Mouse (Mus musculus) hematopoietic stem cell, adult 5-6 weeks (primary cell): Measurements from ENCODE around the gene Dab1. TPM values are rescaled to one million over a fixed set of nuclear protein-coding genes. Genes with fewer than 3 reads are reported as not detected.
A peak's percentile ranks its signal among the peaks of the same experiment; 100 is the strongest.

Experiments
- ATAC-seq, 2 experiments: fragments of 125-278 bp in 1 of 2; replicated peaks in 1 of 2; 2 replicates each; pipeline ENCODE4 v1.8.0; 2016 to 2017; ENCODE audit warnings: inconsistent platforms in 2 of 2, mild to moderate bottlenecking in 2 of 2, moderate number of reproducible peaks in 2 of 2, low read depth in 1 of 2, moderate TSS enrichment in 1 of 2; ENCODE audit not compliant: low FRiP score in 2 of 2, poor library complexity in 2 of 2, severe bottlenecking in 2 of 2, insufficient read depth in 1 of 2, low TSS enrichment in 1 of 2
- total RNA-seq: library from RNA; stranded (forward); fragments of 172-1452, 232-1000 nt; gene quantifications from 2 replicates; pipeline ENCODE4 v1.2.3, GENCODE M21; 2017

Dab1 gene
- total RNA-seq, 1 experiment from 2014 or later, result not detected

DNA sequence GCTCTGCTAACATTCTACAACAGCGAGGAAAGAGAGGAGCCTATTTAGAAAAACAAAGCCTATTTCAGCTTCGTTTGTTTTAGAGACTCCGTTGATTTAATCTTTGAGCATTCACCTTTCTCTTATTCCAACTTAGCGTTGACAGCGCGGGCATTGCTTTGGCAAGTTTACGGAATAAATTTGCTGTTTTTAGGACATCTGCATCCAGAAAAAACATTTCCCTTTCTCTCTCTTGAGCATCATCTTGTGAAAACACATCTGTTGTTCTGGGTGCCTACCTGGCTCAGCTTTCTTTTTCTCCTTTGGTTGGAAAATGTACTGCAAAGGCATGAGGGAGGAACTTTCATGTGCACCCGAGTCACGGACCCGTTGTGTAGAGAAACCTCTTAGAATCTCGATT is 143.3 kb downstream of the Dab1 start:
- no peak for ATAC-seq

DNA sequence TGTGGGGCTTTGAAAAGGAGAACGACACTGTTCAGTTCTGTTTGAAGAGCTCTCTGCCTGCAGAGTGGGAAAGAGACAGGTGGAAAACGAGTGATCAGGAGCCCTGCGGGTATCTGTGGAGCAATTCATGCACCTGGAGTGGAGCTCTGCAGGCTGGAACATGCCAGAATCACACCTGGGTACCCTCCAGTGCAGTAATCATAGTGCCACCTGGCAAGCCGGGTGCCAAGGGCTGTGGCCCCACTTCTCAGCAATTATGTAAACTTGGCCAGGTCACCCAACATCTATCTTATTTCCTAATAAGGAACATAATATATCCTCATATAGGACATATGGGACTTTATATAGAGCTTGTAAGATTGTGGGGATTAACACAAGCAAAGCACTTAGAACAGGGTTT is 156.6 kb downstream of the Dab1 start:
- ATAC-seq, result no peak

DNA sequence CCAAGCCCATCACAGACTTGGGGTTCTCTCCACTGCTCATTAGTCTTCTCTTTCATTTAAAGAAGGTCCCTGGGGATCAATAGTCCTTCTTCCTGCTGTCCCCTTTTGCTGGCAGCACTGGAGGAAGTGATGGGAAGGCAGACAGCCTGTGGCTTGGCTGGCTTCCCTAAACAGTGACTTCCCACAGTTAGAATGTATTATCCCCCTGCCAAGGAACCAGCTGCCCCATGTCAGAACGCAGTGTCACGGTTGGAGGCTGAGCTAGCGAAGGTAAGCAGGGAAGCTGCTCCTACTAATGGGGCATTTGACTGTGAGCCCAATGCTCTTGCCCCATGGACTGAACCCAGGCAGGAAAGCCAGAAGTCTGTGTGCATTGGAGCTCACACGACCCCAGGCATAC is 162.2 kb downstream of the Dab1 start:
- ATAC-seq, result no peak

DNA sequence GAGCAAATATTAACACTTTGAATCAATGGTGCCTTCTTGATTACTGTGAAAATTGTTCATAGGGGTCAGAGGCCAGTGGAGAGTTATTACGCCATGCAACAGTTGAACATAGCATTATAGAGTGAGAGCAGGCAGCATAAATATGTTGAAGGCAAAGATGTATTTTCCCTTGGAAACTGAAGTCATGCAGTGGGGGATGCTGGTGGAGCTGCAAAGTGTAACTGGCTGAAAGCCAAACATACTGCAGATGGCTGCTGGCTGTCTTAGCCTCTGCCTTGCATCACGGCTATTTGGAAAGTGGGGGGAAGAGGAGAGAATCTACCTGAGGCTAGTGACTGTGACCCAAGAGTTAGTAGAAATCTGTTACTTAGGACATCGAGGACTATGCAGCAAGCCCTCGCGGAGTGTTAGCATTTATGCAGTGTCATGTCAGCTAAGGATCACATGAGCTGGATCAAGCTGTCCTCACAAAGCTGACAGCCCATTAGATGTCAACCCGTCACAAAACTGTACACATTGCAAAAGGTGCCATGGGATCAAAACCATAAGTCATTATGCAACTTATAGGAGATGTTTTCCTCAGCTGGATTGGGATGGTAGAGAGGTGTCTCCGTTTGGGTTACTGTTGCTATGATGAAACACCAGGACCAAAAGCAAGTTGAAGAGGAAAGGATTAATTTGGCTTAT is 164.5 kb downstream of the Dab1 start:
- no peak for ATAC-seq

DNA sequence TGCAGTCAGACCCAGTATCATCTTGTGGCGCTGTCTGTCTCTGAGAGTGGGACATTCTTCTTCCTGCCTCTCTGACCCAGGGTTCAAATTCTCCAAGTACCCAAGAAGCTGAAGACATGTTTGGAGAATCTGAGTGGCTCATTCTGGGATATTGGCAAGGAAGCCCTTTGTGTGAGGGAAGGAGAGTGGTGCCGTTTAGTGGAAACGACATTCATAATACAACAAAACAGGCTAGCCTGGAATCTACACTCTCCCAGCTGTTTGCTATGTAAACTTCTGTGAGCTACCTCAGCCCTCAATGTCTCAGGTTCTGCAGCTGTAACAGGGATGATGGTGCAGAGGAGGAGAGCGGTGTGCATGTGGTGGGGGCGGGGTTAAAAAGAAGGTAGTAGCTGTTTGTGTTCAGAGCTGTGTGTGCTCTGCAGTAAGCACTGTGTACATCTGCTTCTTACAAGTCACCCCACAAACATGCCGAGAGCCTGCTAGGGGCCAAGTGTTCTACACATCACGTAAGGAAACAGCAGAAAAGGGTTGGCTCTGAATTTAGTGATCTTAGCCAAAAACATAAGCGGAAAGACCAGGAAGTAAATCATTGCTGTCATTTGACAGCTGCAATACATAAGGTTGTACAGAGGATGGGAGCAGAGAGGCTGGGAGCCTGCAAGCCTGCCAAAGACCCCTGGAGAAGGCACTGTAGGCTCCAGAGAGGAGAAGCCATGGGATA is 174.6 kb downstream of the Dab1 start:
- ATAC-seq, result peak; percentile 39 to 62; a peak in 3 of 4 replicates

DNA sequence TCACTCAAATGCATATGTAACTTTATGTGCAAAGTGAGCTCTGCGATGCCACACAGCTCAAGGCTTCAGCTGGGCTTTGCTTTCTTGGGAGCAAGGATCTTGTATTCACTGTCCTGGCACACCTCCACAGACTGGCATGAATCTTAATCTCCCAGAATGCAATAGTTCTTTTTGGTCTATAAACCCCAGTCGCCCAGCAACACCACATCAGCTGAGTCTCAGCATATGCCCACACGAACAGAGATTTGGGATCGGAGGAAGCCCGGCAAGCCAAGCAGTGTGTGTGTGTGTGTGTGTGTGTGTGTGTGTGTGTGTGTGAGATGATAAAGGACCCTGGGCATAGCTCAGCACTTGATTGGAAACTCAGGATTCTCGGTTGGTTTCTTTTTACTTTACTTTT is 177.3 kb downstream of the Dab1 start:
- ATAC-seq, result no peak

DNA sequence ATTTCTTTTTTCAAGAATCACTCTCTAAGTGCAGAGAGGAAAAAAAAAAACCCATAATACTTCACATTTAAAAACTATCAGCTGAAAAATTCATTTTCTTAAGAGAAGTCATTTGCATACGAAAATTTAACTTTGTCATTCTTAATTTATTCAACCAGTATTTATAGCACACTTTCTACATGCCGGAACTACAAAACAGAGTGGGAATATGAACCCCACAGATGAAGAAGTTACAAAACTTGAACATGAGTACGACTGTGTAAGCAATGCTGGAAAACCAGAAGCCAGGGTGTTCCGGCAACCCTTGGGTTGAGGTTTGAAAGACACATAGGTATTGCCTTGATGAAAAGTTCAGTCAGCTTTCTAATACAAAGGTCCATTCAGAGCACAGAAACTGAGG is 183.3 kb downstream of the Dab1 start:
- no peak for ATAC-seq

DNA sequence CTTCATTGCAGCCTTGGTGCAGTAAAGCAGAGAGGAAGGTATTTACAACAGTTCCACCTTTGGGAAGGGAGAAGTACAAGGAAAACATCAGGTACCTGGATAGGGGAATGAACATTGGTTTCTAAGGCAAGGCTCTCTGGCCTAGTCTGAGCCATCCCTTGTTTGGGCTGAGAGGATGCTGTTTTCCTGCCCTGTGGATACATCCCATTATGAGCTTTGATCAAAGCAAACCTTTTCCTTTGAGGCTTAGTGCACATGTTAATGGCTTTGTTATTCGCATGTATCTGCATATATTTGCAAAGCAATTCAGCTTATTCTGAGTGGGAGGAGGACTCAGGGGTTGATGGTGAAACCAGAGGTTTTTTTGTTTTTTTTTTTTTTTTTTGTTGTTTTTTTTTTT is 185.3 kb downstream of the Dab1 start:
- ATAC-seq, result no peak

DNA sequence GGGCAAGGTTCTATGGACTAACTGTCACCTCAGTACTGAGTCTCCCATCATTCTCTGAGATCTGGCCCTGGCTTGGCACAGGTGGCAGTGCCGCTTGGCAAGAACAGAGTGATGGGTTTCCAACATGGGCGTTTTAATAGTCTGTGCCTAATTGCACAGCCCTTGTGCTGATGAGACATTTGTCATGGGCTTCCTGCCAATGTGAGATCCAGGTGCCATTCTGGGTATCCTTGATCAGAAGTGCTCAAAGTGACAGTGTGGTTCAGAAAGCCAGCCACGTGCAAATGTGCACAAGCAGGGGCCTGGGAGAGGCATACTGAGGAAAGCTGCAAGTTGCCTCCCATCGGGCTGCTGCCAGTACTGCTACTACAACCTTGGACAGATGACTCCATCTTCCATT is 203.5 kb downstream of the Dab1 start:
- ATAC-seq, result no peak

DNA sequence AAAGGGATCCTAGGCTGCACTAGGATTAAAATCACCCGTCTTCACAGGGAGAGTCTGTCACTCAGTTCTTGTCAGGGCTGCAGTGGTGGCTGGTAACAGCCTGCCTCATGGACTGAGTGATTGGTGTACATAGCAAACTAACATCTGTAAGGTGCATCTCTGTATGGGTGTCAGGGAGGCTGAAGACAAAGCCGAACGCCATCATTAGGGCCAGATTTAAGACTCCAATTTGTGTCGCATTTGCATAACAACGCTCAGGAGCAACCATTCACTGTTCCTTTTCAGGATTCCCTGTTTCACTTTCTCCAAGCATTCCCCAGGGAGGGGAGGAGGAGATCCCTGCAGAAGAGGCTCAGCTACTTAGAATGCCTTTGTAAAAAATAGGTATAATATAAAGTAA is 219.2 kb downstream of the Dab1 start:
- ATAC-seq, result no peak

DNA sequence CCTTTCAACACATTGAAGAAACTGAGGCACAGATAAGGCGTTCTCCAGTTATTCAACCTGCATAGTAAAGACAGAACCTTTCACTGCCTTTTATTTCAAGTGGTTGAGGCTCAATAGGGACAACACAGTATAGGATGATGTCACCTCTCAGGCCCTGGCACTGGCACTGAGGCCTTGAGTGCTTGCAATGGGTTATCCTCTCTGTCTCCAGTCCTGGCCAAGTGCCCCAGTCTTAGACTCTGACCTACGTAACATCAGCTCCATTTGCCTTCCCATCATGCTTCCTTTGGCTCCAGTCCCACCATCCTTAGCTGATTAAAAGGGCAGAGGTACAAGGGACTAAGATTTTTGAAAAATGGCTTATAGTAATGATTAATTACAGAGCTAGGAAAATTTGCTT is 220.4 kb downstream of the Dab1 start:
- no peak for ATAC-seq

DNA sequence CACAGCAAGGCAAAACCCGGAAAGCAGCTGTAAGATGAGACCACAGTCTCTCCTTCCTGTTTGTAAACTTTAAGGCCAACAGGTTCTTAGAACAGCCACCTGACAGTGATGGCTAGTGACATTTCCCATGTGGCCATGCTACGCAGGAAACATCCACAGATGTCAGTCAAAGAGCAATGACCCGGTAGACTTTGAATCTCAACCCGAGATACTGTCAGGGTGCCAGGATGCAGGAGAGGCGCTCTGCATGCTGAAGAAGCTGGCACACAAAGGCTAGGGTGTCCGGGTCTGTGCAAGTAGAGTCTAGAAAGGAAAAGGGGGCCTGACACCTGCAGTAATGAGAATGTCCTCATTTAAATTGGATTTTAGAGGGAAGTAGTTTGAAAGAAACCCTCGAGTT is 222.0 kb downstream of the Dab1 start:
- no peak for ATAC-seq

DNA sequence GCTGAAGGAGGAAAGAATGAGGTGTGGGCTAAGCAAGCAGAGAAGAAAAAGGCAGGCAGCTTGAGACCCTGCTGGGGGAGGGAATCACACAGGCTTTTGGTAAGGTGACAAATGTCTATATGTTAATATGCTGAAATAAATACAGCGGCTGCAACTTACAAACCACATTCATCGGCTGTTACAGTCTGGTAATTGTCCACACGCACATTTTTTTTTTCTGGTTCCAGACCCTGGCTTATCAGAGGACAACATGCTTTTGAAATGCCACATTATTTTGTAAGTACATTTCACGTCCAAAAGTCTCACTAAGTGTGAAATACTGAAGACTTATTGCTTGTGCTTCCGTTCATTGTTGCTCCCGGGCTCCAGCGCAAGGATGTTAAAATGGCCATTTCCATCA is 225.5 kb downstream of the Dab1 start:
- ATAC-seq, result no peak

DNA sequence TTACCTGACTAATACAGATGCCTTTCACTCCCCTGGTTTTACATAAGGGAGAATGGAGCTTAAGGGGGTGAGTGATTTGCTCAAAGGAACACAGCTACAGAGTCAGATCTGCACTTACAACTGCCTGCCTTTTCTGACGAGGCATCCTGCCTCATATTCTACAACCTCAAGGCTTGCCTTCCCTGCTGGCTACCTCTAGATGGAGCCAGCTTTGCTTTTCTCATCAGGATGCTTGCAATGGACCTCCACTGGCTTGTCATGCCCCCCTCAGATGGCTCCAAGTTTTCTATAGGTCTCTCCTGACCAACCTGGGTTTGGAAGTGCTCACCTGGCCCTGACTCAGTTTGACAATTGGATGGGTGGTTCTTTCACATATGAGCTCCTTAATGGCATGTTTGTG is 238.0 kb downstream of the Dab1 start:
- ATAC-seq, result no peak

DNA sequence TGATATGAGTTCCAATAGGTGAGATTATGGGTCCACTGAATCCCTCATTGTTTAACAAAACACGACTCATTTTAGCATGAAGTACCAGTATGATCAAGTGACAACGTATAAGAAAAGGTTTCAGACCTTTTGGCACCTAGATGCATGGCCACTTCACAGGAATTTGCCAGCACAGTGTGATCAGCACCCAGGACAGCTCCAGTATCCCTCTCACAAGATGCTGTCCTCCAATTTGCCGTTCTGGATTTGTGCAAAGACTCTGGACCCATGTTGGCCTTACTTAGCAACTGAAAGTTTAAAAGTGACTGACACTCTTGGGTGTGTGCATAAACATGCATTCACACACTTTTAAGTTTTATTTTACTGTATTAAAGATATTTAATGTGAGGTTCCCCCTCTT is 256.4 kb downstream of the Dab1 start:
- no peak for ATAC-seq

DNA sequence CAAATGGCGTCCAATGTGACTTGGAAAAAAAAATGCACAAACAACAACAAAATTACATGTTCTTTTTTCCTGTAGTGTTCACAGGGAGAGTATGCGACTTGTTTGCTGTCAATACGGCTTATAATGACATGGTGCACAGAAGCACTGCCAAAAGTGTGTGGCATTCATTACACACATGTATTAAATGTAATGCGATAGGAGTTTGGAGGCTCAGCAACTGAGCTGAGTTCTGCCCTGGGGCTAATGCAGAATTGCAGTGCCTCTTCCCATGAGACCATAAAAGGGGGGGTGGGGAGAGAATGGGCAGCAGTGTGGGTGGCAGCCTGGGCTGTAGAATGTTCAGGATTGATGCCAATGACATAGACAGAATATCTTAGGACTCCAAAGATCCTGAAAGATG is 259.7 kb downstream of the Dab1 start:
- ATAC-seq, result no peak

DNA sequence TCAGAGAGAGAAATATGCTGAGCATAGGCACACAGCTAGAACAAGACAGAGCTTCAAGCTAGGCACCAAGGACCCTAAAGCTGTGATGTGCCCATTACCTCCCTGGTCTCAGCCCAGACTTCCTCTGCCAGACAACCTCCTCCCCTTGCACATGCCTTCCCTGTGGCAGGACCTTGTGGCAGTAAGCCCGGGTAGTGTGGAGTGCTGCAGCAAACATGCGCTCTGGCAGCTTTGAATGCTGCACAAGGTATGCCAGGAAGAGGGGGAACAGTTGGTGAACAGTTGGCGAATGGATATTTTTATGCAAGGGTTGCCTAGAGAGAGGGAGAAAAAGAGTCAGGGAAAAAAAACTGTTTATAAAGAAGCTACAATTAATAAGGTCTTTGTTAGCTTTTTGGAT is 262.5 kb downstream of the Dab1 start:
- no peak for ATAC-seq

DNA sequence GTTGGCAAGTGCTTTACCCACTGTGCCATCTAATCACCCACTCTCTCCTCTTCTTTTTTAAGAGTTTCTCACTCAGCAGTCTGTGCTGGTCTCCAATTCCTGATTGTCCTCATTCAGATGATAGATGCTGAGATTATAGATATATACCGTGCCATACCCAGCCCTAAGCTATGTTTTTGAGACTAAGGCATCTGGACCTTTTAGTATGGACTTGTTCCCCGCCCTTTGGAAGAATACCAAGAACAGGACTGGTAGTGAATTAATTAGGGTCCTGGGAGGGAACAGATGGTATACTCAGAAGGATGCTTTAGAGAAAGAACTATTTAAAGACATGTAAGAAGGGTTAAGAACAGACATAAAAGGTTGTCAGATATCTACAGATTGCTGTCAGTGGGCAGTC is 268.9 kb downstream of the Dab1 start:
- ATAC-seq, result no peak

DNA sequence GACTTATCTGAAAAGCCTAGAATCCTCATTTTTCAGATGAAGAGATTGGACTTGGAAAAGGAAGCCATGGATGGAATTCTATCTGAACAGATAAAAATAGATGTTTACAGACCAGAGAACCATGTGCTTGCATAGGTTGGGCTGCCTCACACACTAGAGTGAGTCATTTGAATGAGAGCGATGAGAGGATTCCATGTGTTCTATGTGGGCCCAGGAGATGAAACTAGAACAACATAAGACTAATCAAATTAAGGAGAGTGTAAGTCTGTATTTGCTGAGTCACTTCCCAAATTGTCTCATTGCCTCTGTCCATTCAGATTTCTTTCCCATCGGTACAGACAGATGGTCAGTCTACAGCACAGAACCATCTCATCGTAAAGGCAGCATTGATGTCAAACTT is 270.0 kb downstream of the Dab1 start:
- no peak for ATAC-seq
